8 mouse cellular contexts compared by ENCODE assay signal in the genomic region with DNA sequence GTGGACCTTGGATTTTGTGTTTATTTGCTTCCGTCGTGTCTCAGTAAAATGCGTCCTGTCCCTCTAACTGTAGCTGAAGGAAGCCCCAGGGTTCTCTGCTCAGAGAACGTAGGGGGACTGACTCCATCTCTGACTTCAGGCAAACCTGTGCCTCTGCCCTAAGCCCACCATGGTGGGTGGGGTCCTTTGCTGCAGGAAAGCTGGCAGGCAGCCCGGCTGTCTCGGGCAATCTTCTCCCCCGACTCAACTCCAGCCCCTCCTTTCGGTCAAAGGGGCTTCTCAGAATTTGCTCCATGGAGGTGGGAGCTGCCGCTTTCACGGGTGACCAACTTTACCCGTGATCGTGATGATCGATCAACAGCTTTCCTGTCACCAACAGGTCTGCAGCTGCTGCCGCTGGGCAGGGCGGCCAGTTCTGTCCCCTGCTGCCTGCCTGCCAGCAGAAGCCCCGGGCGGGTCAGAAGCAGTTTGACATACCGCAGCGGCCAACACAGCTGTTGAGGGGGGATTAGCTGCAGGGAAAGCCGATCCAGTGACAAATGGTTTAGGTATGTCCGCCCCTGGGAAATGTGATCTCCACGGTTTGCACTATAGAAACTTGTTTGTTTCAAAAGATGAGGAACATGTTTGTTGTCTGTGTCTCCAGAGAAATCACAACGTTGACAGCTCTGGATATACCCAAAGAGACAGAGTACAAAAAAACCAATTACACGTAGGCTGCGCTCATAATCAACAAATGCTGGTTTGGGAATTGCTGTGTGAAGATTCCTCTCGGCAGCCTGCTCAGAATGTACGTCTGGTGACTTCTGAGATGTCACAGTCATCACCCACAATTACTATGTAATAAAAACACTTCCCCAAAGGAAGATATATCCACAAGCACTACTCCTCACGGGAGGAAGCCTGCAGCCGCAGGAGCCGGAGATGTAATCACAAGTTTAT.
DNase-seq lines count a peak whose midpoint lies in the region; ATAC-seq and TF ChIP-seq lines count a peak whose summit lies in the region.

No protein-coding gene starts in this region.

- no peak for DNase-seq in lung, adult 2 months
- DNase-seq in midbrain, embryonic 11.5 days (ENCODE audit: low spot score, missing footprints) = peak; percentile 92
- DNase-seq in cerebellum, adult 9-10 months = no peak
- no peak for DNase-seq in thymus, postnatal 36 days

- TF ChIP-seq CTCF in lung, adult 2 months (IDR thresholded peaks at IDR 0.05; ENCODE audit: insufficient read depth, low read length) = no peak

- no peaks in the 10 kb centered on the region for H3K9me3 ChIP-seq in lung, embryonic 16.5 days (ENCODE audit: control insufficient read depth, low read length)
- no peaks in the 10 kb centered on the region for H3K9me3 ChIP-seq in forebrain, embryonic 16.5 days (ENCODE audit: control insufficient read depth, low read length)
- H3K9me3 ChIP-seq in intestine, embryonic 15.5 days = no peaks in the 10 kb centered on the region
- no peaks in the 10 kb centered on the region for H3K9me3 ChIP-seq in midbrain, embryonic 11.5 days (ENCODE audit: control insufficient read depth, low read length)

- peaks cover 37% of the 10 kb centered on the region for H3K4me1 ChIP-seq in lung, embryonic 16.5 days (replicated peaks; ENCODE audit: control insufficient read depth, insufficient read depth, low read length)
- H3K4me1 ChIP-seq in lung, adult 2 months (ENCODE audit: control insufficient read depth, insufficient read depth, low read length) = no peaks in the 10 kb centered on the region
- peaks cover 11% of the 10 kb centered on the region for H3K4me1 ChIP-seq in forebrain, embryonic 16.5 days (replicated peaks; ENCODE audit: control insufficient read depth, insufficient read depth, low read length)
- H3K4me1 ChIP-seq in intestine, embryonic 15.5 days (replicated peaks) = peaks cover 35% of the 10 kb centered on the region
- peaks cover 16% of the 10 kb centered on the region; the same call in 1 of the 2 replicates for H3K4me1 ChIP-seq in midbrain, embryonic 11.5 days (ENCODE audit: control insufficient read depth, insufficient read depth, low read length)

- peak overlapping the region; percentile 83 for H3K4me2 ChIP-seq in lung, embryonic 16.5 days (ENCODE audit: low read depth, low read length)
- peak overlapping the region; percentile 47 for H3K4me2 ChIP-seq in forebrain, embryonic 16.5 days (ENCODE audit: low read length)
- H3K4me2 ChIP-seq in intestine, embryonic 15.5 days (replicated peaks) = peak overlapping the region; percentile 75
- peak overlapping the region; percentile 44 for H3K4me2 ChIP-seq in midbrain, embryonic 11.5 days

- no peak for TF ChIP-seq POLR2A in lung, adult 2 months (IDR thresholded peaks at IDR 0.05; ENCODE audit: borderline replicate concordance, extremely low read depth, low read depth, low read length)

- peak overlapping the region; percentile 49 for H3K4me3 ChIP-seq in lung, embryonic 16.5 days (ENCODE audit: low read length)
- no peak overlapping the region for H3K4me3 ChIP-seq in lung, adult 2 months (replicated peaks; ENCODE audit: extremely low read depth, low read depth, low read length)
- H3K4me3 ChIP-seq in forebrain, embryonic 16.5 days (replicated peaks; ENCODE audit: low read length) = peak overlapping the region; percentile 26
- H3K4me3 ChIP-seq in intestine, embryonic 15.5 days (replicated peaks) = peak overlapping the region; percentile 32
- H3K4me3 ChIP-seq in midbrain, embryonic 11.5 days (ENCODE audit: low read depth, low read length) = peak overlapping the region; percentile 27

- H3K36me3 ChIP-seq in lung, embryonic 16.5 days (ENCODE audit: control insufficient read depth, insufficient read depth, low read length) = no peaks in the 10 kb centered on the region
- H3K36me3 ChIP-seq in forebrain, embryonic 16.5 days (ENCODE audit: control insufficient read depth, insufficient read depth) = no peaks in the 10 kb centered on the region
- no peaks in the 10 kb centered on the region for H3K36me3 ChIP-seq in intestine, embryonic 15.5 days
- H3K36me3 ChIP-seq in midbrain, embryonic 11.5 days (ENCODE audit: control insufficient read depth, insufficient read depth, low read length) = no peaks in the 10 kb centered on the region

- H3K27me3 ChIP-seq in lung, embryonic 16.5 days (ENCODE audit: control insufficient read depth, insufficient read depth, low read depth, low read length) = no peaks in the 10 kb centered on the region
- no peaks in the 10 kb centered on the region for H3K27me3 ChIP-seq in forebrain, embryonic 16.5 days (replicated peaks; ENCODE audit: control insufficient read depth, insufficient read depth, low read length)
- H3K27me3 ChIP-seq in intestine, embryonic 15.5 days (replicated peaks) = no peaks in the 10 kb centered on the region
- H3K27me3 ChIP-seq in midbrain, embryonic 11.5 days (ENCODE audit: control insufficient read depth, insufficient read depth, low read length) = no peaks in the 10 kb centered on the region

- H3K9ac ChIP-seq in lung, embryonic 16.5 days (ENCODE audit: low read length) = peak overlapping the region; percentile 70
- H3K9ac ChIP-seq in forebrain, embryonic 16.5 days (replicated peaks; ENCODE audit: low read depth, low read length) = peak overlapping the region; percentile 51
- peak overlapping the region; percentile 35 for H3K9ac ChIP-seq in intestine, embryonic 15.5 days
- peak overlapping the region; percentile 39; the same call in 1 of the 2 replicates for H3K9ac ChIP-seq in midbrain, embryonic 11.5 days (ENCODE audit: low read length)

- 10% methylated on average over 30 of the region's 30 CpGs for WGBS in lung, embryonic 16.5 days
- 14% methylated on average over 30 of the region's 30 CpGs for WGBS in lung, adult 2 months
- 15% methylated on average over 30 of the region's 30 CpGs for WGBS in forebrain, embryonic 16.5 days
- WGBS in intestine, embryonic 15.5 days = 10% methylated on average over 30 of the region's 30 CpGs
- WGBS in midbrain, embryonic 11.5 days = 16% methylated on average over 30 of the region's 30 CpGs

- peak; percentile 48 for ATAC-seq in lung, embryonic 16.5 days (ENCODE audit: low read depth)
- ATAC-seq in forebrain, embryonic 16.5 days = peak; percentile 25
- ATAC-seq in intestine, embryonic 15.5 days = peak; percentile 49; the same call in 1 of the 2 replicates
- peak; percentile 77 for ATAC-seq in midbrain, embryonic 11.5 days (ENCODE audit: low FRiP score)
- no peak for ATAC-seq in megakaryocyte-erythroid progenitor cell, adult 5-6 weeks (replicated peaks; ENCODE audit: low FRiP score, low TSS enrichment, poor library complexity, severe bottlenecking)

- peak overlapping the region; percentile 65 for H3K27ac ChIP-seq in lung, embryonic 16.5 days (ENCODE audit: low read length)
- 0 out of 2 replicates have a peak overlapping the region, but pooled peaks have one; percentile 14 for H3K27ac ChIP-seq in forebrain, embryonic 16.5 days (ENCODE audit: low read length)
- H3K27ac ChIP-seq in intestine, embryonic 15.5 days = peak overlapping the region; percentile 64
- H3K27ac ChIP-seq in midbrain, embryonic 11.5 days (ENCODE audit: low read depth, low read length) = peak overlapping the region; percentile 8; the same call in 1 of the 2 replicates

Comparison
In these comparisons a context has a peak if more than half of its experiments do, and no peak if none do; other contexts are left out.
1. H3K27ac ChIP-seq: peak in every context shown above with its lines; median percentile 65 in lung, embryonic 16.5 days; 64 in intestine, embryonic 15.5 days; 14 in forebrain, embryonic 16.5 days; 8 in midbrain, embryonic 11.5 days.